7 mouse cellular contexts compared by ENCODE assay signal in genomic region chr11:78549491-78549987, GRCm38 (mm10). TPM values are rescaled to one million over a fixed set of nuclear protein-coding genes. Genes with fewer than 3 reads are reported as not detected.
DNase-seq lines count a peak whose midpoint lies in the region; ATAC-seq and TF ChIP-seq lines count a peak whose summit lies in the region.

No protein-coding gene starts in this region.

- no peak for TF ChIP-seq EP300 in lung, postnatal 0 days (IDR thresholded peaks at IDR 0.05)
- no peak for TF ChIP-seq EP300 in stomach, postnatal 0 days (optimal IDR thresholded peaks at IDR 0.05)

- no peaks in the 10 kb centered on the region for H3K27me3 ChIP-seq in lung, postnatal 0 days (replicated peaks; ENCODE audit: insufficient read depth, low read length)
- H3K27me3 ChIP-seq in forebrain, embryonic 10.5 days (ENCODE audit: poor library complexity, severe bottlenecking): no peaks in the 10 kb centered on the region
- no peaks in the 10 kb centered on the region for H3K27me3 ChIP-seq in limb, embryonic 13.5 days
- no peaks in the 10 kb centered on the region for H3K27me3 ChIP-seq in stomach, postnatal 0 days (ENCODE audit: control insufficient read depth, insufficient read depth, low read length)

- 0 out of 2 replicates have a peak overlapping the region, but pooled peaks have one; percentile 8 for H3K9ac ChIP-seq in lung, postnatal 0 days (replicated peaks; ENCODE audit: low read depth)
- H3K9ac ChIP-seq in limb, embryonic 13.5 days: peak overlapping the region; percentile 74
- no peak overlapping the region for H3K9ac ChIP-seq in stomach, postnatal 0 days (ENCODE audit: low read length)

- ATAC-seq in lung, postnatal 0 days: no peak
- ATAC-seq in limb, embryonic 13.5 days (ENCODE audit: low FRiP score, low read depth): no peak
- no peak for ATAC-seq in stomach, postnatal 0 days (ENCODE audit: low FRiP score, low TSS enrichment)

- peak overlapping the region; percentile 57 for H3K4me3 ChIP-seq in lung, postnatal 0 days (ENCODE audit: low read depth, low read length)
- H3K4me3 ChIP-seq in forebrain, embryonic 10.5 days: peak overlapping the region; percentile 76
- peak overlapping the region; percentile 73 for H3K4me3 ChIP-seq in limb, embryonic 13.5 days
- H3K4me3 ChIP-seq in stomach, postnatal 0 days (ENCODE audit: low read depth, low read length): peak overlapping the region; percentile 68

- no peaks in the 10 kb centered on the region for H3K9me3 ChIP-seq in lung, postnatal 0 days (ENCODE audit: low read length)
- peaks cover 5% of the 10 kb centered on the region; the same call in 1 of the 2 replicates for H3K9me3 ChIP-seq in forebrain, embryonic 10.5 days
- 0 out of 2 replicates have a peak, but pooled peaks cover 5% of the 10 kb centered on the region for H3K9me3 ChIP-seq in limb, embryonic 13.5 days
- no peaks in the 10 kb centered on the region for H3K9me3 ChIP-seq in stomach, postnatal 0 days (ENCODE audit: control insufficient read depth, low read length)

- no peaks in the 10 kb centered on the region for H3K36me3 ChIP-seq in lung, postnatal 0 days (ENCODE audit: insufficient read depth, low read length)
- peaks cover 23% of the 10 kb centered on the region for H3K36me3 ChIP-seq in forebrain, embryonic 10.5 days (replicated peaks)
- peaks cover 12% of the 10 kb centered on the region for H3K36me3 ChIP-seq in limb, embryonic 13.5 days
- no peaks in the 10 kb centered on the region for H3K36me3 ChIP-seq in stomach, postnatal 0 days (ENCODE audit: control insufficient read depth, insufficient read depth, low read length)

- DNase-seq in lung, postnatal 0 days (ENCODE audit: low spot score): no peak
- no peak for DNase-seq in lung, adult 18-20 months
- DNase-seq in forebrain, embryonic 10.5 days (ENCODE audit: extremely low spot score, low spot score): no peak
- DNase-seq in stomach, postnatal 0 days (ENCODE audit: low spot score): no peak
- no peak for DNase-seq in cerebellum, postnatal 36 days
- DNase-seq in layer of hippocampus, adult 9-11 months: no peak

- peaks cover 2% of the 10 kb centered on the region; the same call in 1 of the 2 replicates for H3K4me1 ChIP-seq in lung, postnatal 0 days (ENCODE audit: insufficient read depth, low read depth, low read length)
- peaks cover 40% of the 10 kb centered on the region for H3K4me1 ChIP-seq in forebrain, embryonic 10.5 days
- H3K4me1 ChIP-seq in limb, embryonic 13.5 days: peaks cover 24% of the 10 kb centered on the region
- H3K4me1 ChIP-seq in stomach, postnatal 0 days (replicated peaks; ENCODE audit: control insufficient read depth, insufficient read depth): 0 out of 2 replicates have a peak, but pooled peaks cover 2% of the 10 kb centered on the region

- H3K4me2 ChIP-seq in lung, postnatal 0 days (replicated peaks; ENCODE audit: low read depth, low read length): peak overlapping the region; percentile 75
- H3K4me2 ChIP-seq in limb, embryonic 13.5 days (replicated peaks): peak overlapping the region; percentile 75
- peak overlapping the region; percentile 89 for H3K4me2 ChIP-seq in stomach, postnatal 0 days (replicated peaks; ENCODE audit: low read depth)

- H3K27ac ChIP-seq in lung, postnatal 0 days (ENCODE audit: low read length): 0 out of 2 replicates have a peak overlapping the region, but pooled peaks have one; percentile 11
- peak overlapping the region; percentile 92 for H3K27ac ChIP-seq in forebrain, embryonic 10.5 days
- H3K27ac ChIP-seq in limb, embryonic 13.5 days: peak overlapping the region; percentile 84; the same call in 1 of the 2 replicates
- peak overlapping the region; percentile 75; the same call in 1 of the 2 replicates for H3K27ac ChIP-seq in stomach, postnatal 0 days (replicated peaks)

- no peak for TF ChIP-seq CTCF in lung, postnatal 0 days (IDR thresholded peaks at IDR 0.05)
- TF ChIP-seq CTCF in stomach, postnatal 0 days (IDR thresholded peaks at IDR 0.05; ENCODE audit: low read depth): no peak

- 4% methylated on average over 5 of the region's 5 CpGs for WGBS in lung, postnatal 0 days
- 21% methylated on average over 5 of the region's 5 CpGs for WGBS in forebrain, embryonic 10.5 days
- 4% methylated on average over 5 of the region's 5 CpGs for WGBS in limb, embryonic 13.5 days
- 7% methylated on average over 5 of the region's 5 CpGs for WGBS in stomach, postnatal 0 days

RNA-seq across cellular contexts. Expression of gene Tmem97, which starts 1.0 kb away (rescaled TPM):
- 36.0 and 46.0 TPM in 2 replicates for polyA plus RNA-seq in lung, postnatal 0 days (2015; fragmentation: Nextera tagmentation; extraction: Ambion mirVana)
- polyA plus RNA-seq in forebrain, embryonic 10.5 days (2016; fragmentation: Nextera tagmentation; extraction: Ambion mirVana): 106 and 111 TPM in 2 replicates
- 74.1 and 75.2 TPM in 2 replicates for polyA plus RNA-seq in limb, embryonic 13.5 days (2015; fragmentation: Nextera tagmentation; extraction: Ambion mirVana)
- 63.2 and 68.2 TPM in 2 replicates for polyA plus RNA-seq in stomach, postnatal 0 days (2015; fragmentation: Nextera tagmentation; extraction: Ambion mirVana)

RNA-seq across cellular contexts. Expression of gene Ift20, which starts 13.4 kb away (rescaled TPM):
- polyA plus RNA-seq in lung, postnatal 0 days (2015; fragmentation: Nextera tagmentation; extraction: Ambion mirVana): 216 and 222 TPM in 2 replicates
- 75.9 and 78.8 TPM in 2 replicates for polyA plus RNA-seq in forebrain, embryonic 10.5 days (2016; fragmentation: Nextera tagmentation; extraction: Ambion mirVana)
- 165 and 168 TPM in 2 replicates for polyA plus RNA-seq in limb, embryonic 13.5 days (2015; fragmentation: Nextera tagmentation; extraction: Ambion mirVana)
- polyA plus RNA-seq in stomach, postnatal 0 days (2015; fragmentation: Nextera tagmentation; extraction: Ambion mirVana): 163 and 168 TPM in 2 replicates

RNA-seq across cellular contexts. Expression of gene Tnfaip1, which starts 13.4 kb away (rescaled TPM):
- 93.3 and 96.6 TPM in 2 replicates for polyA plus RNA-seq in lung, postnatal 0 days (2015; fragmentation: Nextera tagmentation; extraction: Ambion mirVana)
- polyA plus RNA-seq in forebrain, embryonic 10.5 days (2016; fragmentation: Nextera tagmentation; extraction: Ambion mirVana): 96.4 and 97.2 TPM in 2 replicates
- 81.4 and 84.8 TPM in 2 replicates for polyA plus RNA-seq in limb, embryonic 13.5 days (2015; fragmentation: Nextera tagmentation; extraction: Ambion mirVana)
- polyA plus RNA-seq in stomach, postnatal 0 days (2015; fragmentation: Nextera tagmentation; extraction: Ambion mirVana): 47.5 and 47.7 TPM in 2 replicates

RNA-seq across cellular contexts. Expression of gene Poldip2, which starts 37.5 kb away (rescaled TPM):
- 105 and 111 TPM in 2 replicates for polyA plus RNA-seq in lung, postnatal 0 days (2015; fragmentation: Nextera tagmentation; extraction: Ambion mirVana)
- polyA plus RNA-seq in forebrain, embryonic 10.5 days (2016; fragmentation: Nextera tagmentation; extraction: Ambion mirVana): 144 and 148 TPM in 2 replicates
- polyA plus RNA-seq in limb, embryonic 13.5 days (2015; fragmentation: Nextera tagmentation; extraction: Ambion mirVana): 182 and 186 TPM in 2 replicates
- polyA plus RNA-seq in stomach, postnatal 0 days (2015; fragmentation: Nextera tagmentation; extraction: Ambion mirVana): 91.1 and 95.9 TPM in 2 replicates

RNA-seq across cellular contexts. Expression of gene Tmem199, which starts 37.6 kb away (rescaled TPM):
- polyA plus RNA-seq in lung, postnatal 0 days (2015; fragmentation: Nextera tagmentation; extraction: Ambion mirVana): 32.3 and 32.4 TPM in 2 replicates
- polyA plus RNA-seq in forebrain, embryonic 10.5 days (2016; fragmentation: Nextera tagmentation; extraction: Ambion mirVana): 76.7 and 78.5 TPM in 2 replicates
- 45.9 and 48.7 TPM in 2 replicates for polyA plus RNA-seq in limb, embryonic 13.5 days (2015; fragmentation: Nextera tagmentation; extraction: Ambion mirVana)
- 28.4 and 32.1 TPM in 2 replicates for polyA plus RNA-seq in stomach, postnatal 0 days (2015; fragmentation: Nextera tagmentation; extraction: Ambion mirVana)

Comparison
In these comparisons a context has a peak if more than half of its experiments do, and no peak if none do; other contexts are left out.
1. H3K27ac ChIP-seq: peak in every context shown above with its lines; median percentile 92 in forebrain, embryonic 10.5 days; 84 in limb, embryonic 13.5 days; 75 in stomach, postnatal 0 days; 11 in lung, postnatal 0 days.